Mouse (Mus musculus) limb, embryonic 10.5 days (tissue): ENCODE measurements around the gene Grik4. TPM values are rescaled to one million over a fixed set of nuclear protein-coding genes. Genes with fewer than 3 reads are reported as not detected.
A peak's percentile ranks its signal among the peaks of the same experiment; 100 is the strongest.

Experiments used
- DNase-seq: peaks from one replicate; pipeline ENCODE4 v3.0.0-alpha.2; 2017; ENCODE audit warnings: low spot score
- H3K27ac ChIP-seq: fragments of 300-500 bp; sonication (generic); 2 replicates; pipeline ENCODE4 v1.5.1; 2016; ENCODE audit warnings: mild to moderate bottlenecking
- H3K27me3 ChIP-seq: fragments of 300-500 bp; sonication (generic); 2 replicates; pipeline ENCODE4 v1.6.1; 2016; ENCODE audit warnings: low read depth, mild to moderate bottlenecking; ENCODE audit not compliant: poor library complexity, severe bottlenecking
- H3K36me3 ChIP-seq: fragments of 300-500 bp; sonication (generic); 2 replicates; pipeline ENCODE4 v1.6.1; 2016; ENCODE audit warnings: mild to moderate bottlenecking, moderate library complexity
- H3K4me1 ChIP-seq: fragments of 300-500 bp; sonication (generic); 2 replicates; pipeline ENCODE4 v1.6.1; 2016
- H3K4me3 ChIP-seq: fragments of 300-500 bp; sonication (generic); 2 replicates; pipeline ENCODE4 v1.5.1; 2016; ENCODE audit warnings: mild to moderate bottlenecking, moderate library complexity
- H3K9me3 ChIP-seq: fragments of 300-500 bp; sonication (generic); replicated peaks from 2 replicates; pipeline ENCODE4 v1.6.1; 2016; ENCODE audit warnings: mild to moderate bottlenecking
- WGBS: fragments of 180-500 bp; shearing (Covaris S2); methylation state at CpG from one replicate; pipeline ENCODE4 v1.1.7; 2016; 5-methylcytosine and 5-hydroxymethylcytosine counted together
- polyA plus RNA-seq: library from polyadenylated mRNA; unstranded; fragments of >200 nt; fragmentation: Nextera tagmentation; extraction: Ambion mirVana; gene quantifications from 2 replicates; pipeline ENCODE4 v1.2.1, GENCODE M21; 2016

Grik4 gene
- polyA plus RNA-seq, 1 experiment from 2014 or later, result 2.2 TPM

- H3K27me3 ChIP-seq, result no peaks in the 10 kb centered on the region
- 84% methylated on average over 8 of the region's 8 CpGs for WGBS
- no peaks in the 10 kb centered on the region for H3K36me3 ChIP-seq
- peak overlapping the region; percentile 66 for H3K27ac ChIP-seq
- no peaks in the 10 kb centered on the region for H3K9me3 ChIP-seq
- H3K4me1 ChIP-seq, result peaks cover 33% of the 10 kb centered on the region
- no peak overlapping the region for H3K4me3 ChIP-seq
- DNase-seq, result no peak
Observed at GRCm38 (mm10) chr9:42533491-42533890, 410.8 kb downstream of the Grik4 start.

GRCm38 (mm10) chr9:42533041-42533440 is 411.3 kb downstream of the Grik4 start:
- Histone ChIP-seq H3K4me3 (no peak overlapping the region), H3K27ac (peak overlapping the region; percentile 66), H3K36me3 (no peaks in the 10 kb centered on the region), H3K27me3 (no peaks in the 10 kb centered on the region), H3K4me1 (peaks cover 33% of the 10 kb centered on the region), H3K9me3 (no peaks in the 10 kb centered on the region)
- no peak for DNase-seq
- 25% methylated on average over 6 of the region's 6 CpGs for WGBS

GRCm38 (mm10) chr9:42531951-42532350 is 412.3 kb downstream of the Grik4 start:
- 29% methylated on average over 3 of the region's 3 CpGs for WGBS
- peak overlapping the region; percentile 66 for H3K27ac ChIP-seq
- no peak overlapping the region for H3K4me3 ChIP-seq
- H3K27me3 ChIP-seq, result no peaks in the 10 kb centered on the region
- no peaks in the 10 kb centered on the region for H3K9me3 ChIP-seq
- DNase-seq, result no peak
- peaks cover 33% of the 10 kb centered on the region for H3K4me1 ChIP-seq
- no peaks in the 10 kb centered on the region for H3K36me3 ChIP-seq

- H3K9me3 ChIP-seq, result no peaks in the 10 kb centered on the region
- peaks cover 33% of the 10 kb centered on the region for H3K4me1 ChIP-seq
- H3K27me3 ChIP-seq, result no peaks in the 10 kb centered on the region
- H3K4me3 ChIP-seq, result no peak overlapping the region
- peak overlapping the region; percentile 42; the same call in 1 of the 2 replicates for H3K27ac ChIP-seq
- peak; percentile 45 for DNase-seq
- no peaks in the 10 kb centered on the region for H3K36me3 ChIP-seq
- 59% methylated on average over 7 of the region's 7 CpGs for WGBS
Observed at GRCm38 (mm10) chr9:42530221-42531152, 413.8 kb downstream of the Grik4 start.

GRCm38 (mm10) chr9:42520587-42521084 is 423.7 kb downstream of the Grik4 start:
- H3K27ac ChIP-seq, result peak overlapping the region; percentile 70
- 4% methylated on average over 36 of the region's 36 CpGs for WGBS
- peaks cover 43% of the 10 kb centered on the region for H3K27me3 ChIP-seq
- H3K4me1 ChIP-seq, result peaks cover 9% of the 10 kb centered on the region
- H3K4me3 ChIP-seq, result peak overlapping the region; percentile 55
- H3K36me3 ChIP-seq, result no peaks in the 10 kb centered on the region
- no peaks in the 10 kb centered on the region for H3K9me3 ChIP-seq
- peak; percentile 64 for DNase-seq

- H3K4me3 ChIP-seq, result no peak overlapping the region
- no peak overlapping the region for H3K27ac ChIP-seq
- 85% methylated on average over 14 of the region's 14 CpGs for WGBS
- peaks cover 39% of the 10 kb centered on the region for H3K27me3 ChIP-seq
- no peaks in the 10 kb centered on the region for H3K9me3 ChIP-seq
- DNase-seq, result no peak
- no peaks in the 10 kb centered on the region for H3K36me3 ChIP-seq
- peaks cover 9% of the 10 kb centered on the region for H3K4me1 ChIP-seq
Observed at GRCm38 (mm10) chr9:42518163-42518562, 426.1 kb downstream of the Grik4 start.

- H3K4me1 ChIP-seq, result no peaks in the 10 kb centered on the region
- H3K27me3 ChIP-seq, result no peaks in the 10 kb centered on the region
- H3K27ac ChIP-seq, result no peak overlapping the region
- no peaks in the 10 kb centered on the region for H3K36me3 ChIP-seq
- 89% methylated on average over 5 of the region's 5 CpGs for WGBS
- no peak for DNase-seq
- H3K9me3 ChIP-seq, result no peaks in the 10 kb centered on the region
- no peak overlapping the region for H3K4me3 ChIP-seq
Observed at GRCm38 (mm10) chr9:42513159-42513558, 431.1 kb downstream of the Grik4 start.

- WGBS, result 81% methylated on average over 4 of the region's 4 CpGs
Observed at GRCm38 (mm10) chr9:42512312-42512711, 432.0 kb downstream of the Grik4 start.

GRCm38 (mm10) chr9:42508235-42508634 is 436.1 kb downstream of the Grik4 start:
- no peak for DNase-seq
- Histone ChIP-seq H3K4me3 (no peak overlapping the region), H3K4me1 (peaks cover 13% of the 10 kb centered on the region), H3K36me3 (no peaks in the 10 kb centered on the region), H3K9me3 (no peaks in the 10 kb centered on the region), H3K27ac (no peak overlapping the region), H3K27me3 (no peaks in the 10 kb centered on the region)
- 82% methylated on average over 7 of the region's 7 CpGs for WGBS

More at GRCm38 (mm10) chr9:42512312-42512711, 432.0 kb downstream of the Grik4 start:
- H3K4me1 ChIP-seq, result no peaks in the 10 kb centered on the region
- H3K27me3 ChIP-seq, result no peaks in the 10 kb centered on the region
- no peaks in the 10 kb centered on the region for H3K36me3 ChIP-seq
- H3K9me3 ChIP-seq, result no peaks in the 10 kb centered on the region
- no peak overlapping the region for H3K27ac ChIP-seq
- DNase-seq, result no peak
- H3K4me3 ChIP-seq, result no peak overlapping the region

GRCm38 (mm10) chr9:42507709-42508108 is 436.6 kb downstream of the Grik4 start, which contains the start of gene Tbcel:
Gene Tbcel, minus strand, starts transcription at chr9:42507809.
- peaks cover 13% of the 10 kb centered on the region for H3K4me1 ChIP-seq
- 90% methylated on average over 6 of the region's 6 CpGs for WGBS
- H3K27me3 ChIP-seq, result no peaks in the 10 kb centered on the region
- no peak for DNase-seq
- no peaks in the 10 kb centered on the region for H3K9me3 ChIP-seq
- no peak within 1 kb of the TSS for H3K27ac ChIP-seq
- H3K4me3 ChIP-seq, result no peak within 1 kb of the TSS
- no peaks in the 10 kb centered on the region for H3K36me3 ChIP-seq

- Histone ChIP-seq H3K27me3 (no peaks in the 10 kb centered on the region), H3K36me3 (no peaks in the 10 kb centered on the region), H3K27ac (no peak overlapping the region), H3K9me3 (no peaks in the 10 kb centered on the region), H3K4me1 (peaks cover 13% of the 10 kb centered on the region), H3K4me3 (no peak overlapping the region)
- WGBS, result 63% methylated on average over 1 of the region's 1 CpGs
- DNase-seq, result no peak
Observed at GRCm38 (mm10) chr9:42507022-42507421, 437.3 kb downstream of the Grik4 start.

GRCm38 (mm10) chr9:42504971-42505510 is 439.3 kb downstream of the Grik4 start:
- no peak overlapping the region for H3K4me3 ChIP-seq
- DNase-seq, result no peak
- no peaks in the 10 kb centered on the region for H3K9me3 ChIP-seq
- H3K27me3 ChIP-seq, result no peaks in the 10 kb centered on the region
- no peak overlapping the region for H3K27ac ChIP-seq
- H3K4me1 ChIP-seq, result peaks cover 13% of the 10 kb centered on the region
- WGBS, result 87% methylated on average over 3 of the region's 3 CpGs
- no peaks in the 10 kb centered on the region for H3K36me3 ChIP-seq

GRCm38 (mm10) chr9:42504559-42504958 is 439.7 kb downstream of the Grik4 start:
- H3K4me1 ChIP-seq, result peaks cover 13% of the 10 kb centered on the region
- no peaks in the 10 kb centered on the region for H3K9me3 ChIP-seq
- H3K4me3 ChIP-seq, result no peak overlapping the region
- DNase-seq, result no peak
- no peaks in the 10 kb centered on the region for H3K36me3 ChIP-seq
- 85% methylated on average over 11 of the region's 11 CpGs for WGBS
- H3K27ac ChIP-seq, result no peak overlapping the region
- no peaks in the 10 kb centered on the region for H3K27me3 ChIP-seq
